ENCODE assay signal across 18 mouse cellular contexts in genomic region chr16:11477591-11477990, GRCm38 (mm10).
DNase-seq lines count a peak whose midpoint lies in the region; TF ChIP-seq lines count a peak whose summit lies in the region.
"Had no signal": no experiment of that assay in that cellular context is flagged by ENCODE, and none has a peak within 500 bp of the region (broad histone marks: within the 10 kb centered on the region; RNA-seq: fewer than 3 reads in every experiment).

No protein-coding gene starts in this region.

- intact Hi-C loops in gastrocnemius, adult 2 months (cut with DNase I) = no loop called here
- intact Hi-C loops in left cerebral cortex, postnatal 4 days (cut with DNase I) = no loop called here
- intact Hi-C loops in left cerebral cortex, postnatal 10 days (cut with DNase I) = no loop called here

- no peak overlapping the region for H3K27ac ChIP-seq in gastrocnemius, adult 2 months
- H3K27ac ChIP-seq: embryonic facial prominence, embryonic 10.5 days; embryonic facial prominence, embryonic 12.5 days; forebrain, embryonic 13.5 days; forebrain, embryonic 15.5 days had no signal

- TF ChIP-seq CTCF in gastrocnemius, adult 2 months (IDR thresholded peaks at IDR 0.05) = no peak

- no peak overlapping the region for H3K4me3 ChIP-seq in gastrocnemius, adult 2 months
- H3K4me3 ChIP-seq: embryonic facial prominence, embryonic 10.5 days; embryonic facial prominence, embryonic 12.5 days; forebrain, embryonic 13.5 days; forebrain, embryonic 15.5 days had no signal

- DNase-seq in cerebellum, postnatal 10 days = peak; percentile 66 to 78
- DNase-seq in cerebellum, adult 18-20 months = no peak
- peak; percentile 42 for DNase-seq in gastrocnemius, adult 2 months
- DNase-seq in gastrocnemius, adult 18-20 months (ENCODE audit: low spot score) = no peak
- DNase-seq in left cerebral cortex, postnatal 4 days = peak; percentile 48
- DNase-seq in left cerebral cortex, postnatal 10 days (ENCODE audit: extremely low spot score in 1 of 2, low spot score in 2 of 2) = no peak
- DNase-seq: adrenal gland, adult 8-10 months; adrenal gland, postnatal 14 days; adrenal gland, postnatal 36 days; B cell, adult 2 months; cerebellum, adult 11 months; cerebellum, adult 2 months; cerebellum, adult 9-10 months; forebrain, postnatal 0 days had no signal

Comparison
In these comparisons a context has a peak if more than half of its experiments do, and no peak if none do; other contexts are left out.
1. DNase-seq: peak in cerebellum, postnatal 10 days (2 of 2), gastrocnemius, adult 2 months (single experiment) and left cerebral cortex, postnatal 4 days (single experiment); none in cerebellum, adult 18-20 months (0 of 2), gastrocnemius, adult 18-20 months (single experiment) and left cerebral cortex, postnatal 10 days (0 of 2).